Mouse (Mus musculus) hindbrain, embryonic 15.5 days (tissue): ENCODE results near the gene Rusc1. TPM values are rescaled to one million over a fixed set of nuclear protein-coding genes. Genes with fewer than 3 reads are reported as not detected.

ENCODE experiments used
- ATAC-seq: fragments of 200-750 bp; cut with Nextera tagmentation; 2 replicates; pipeline ENCODE4 v1.8.0; 2017; ENCODE audit warnings: low read depth, moderate number of reproducible peaks, moderate TSS enrichment; ENCODE audit not compliant: low FRiP score
- H3K27ac ChIP-seq: fragments of 300-500 bp; sonication (generic); replicated peaks from 2 replicates; pipeline ENCODE4 v1.5.1; 2015; ENCODE audit warnings: mild to moderate bottlenecking, inconsistent platforms
- H3K27me3 ChIP-seq: fragments of 300-500 bp; sonication (generic); 2 replicates; pipeline ENCODE4 v1.6.1; 2015; ENCODE audit warnings: control low read depth, inconsistent platforms
- H3K36me3 ChIP-seq: fragments of 300-500 bp; sonication (generic); 2 replicates; pipeline ENCODE4 v1.6.1; 2015; ENCODE audit warnings: control low read depth, inconsistent platforms
- H3K4me1 ChIP-seq: fragments of 300-500 bp; sonication (generic); replicated peaks from 2 replicates; pipeline ENCODE4 v1.6.1; 2015; ENCODE audit warnings: control low read depth, inconsistent platforms
- H3K4me2 ChIP-seq: fragments of 300-500 bp; sonication (generic); 2 replicates; pipeline ENCODE4 v1.6.1; 2015; ENCODE audit warnings: moderate library complexity, mild to moderate bottlenecking, inconsistent platforms
- H3K4me3 ChIP-seq: fragments of 300-500 bp; sonication (generic); 2 replicates; pipeline ENCODE4 v1.5.1; 2015; ENCODE audit warnings: mild to moderate bottlenecking, inconsistent platforms
- H3K9ac ChIP-seq: fragments of 300-500 bp; sonication (generic); 2 replicates; pipeline ENCODE4 v1.6.1; 2015; ENCODE audit warnings: inconsistent platforms
- H3K9me3 ChIP-seq: fragments of 300-500 bp; sonication (generic); 2 replicates; pipeline ENCODE4 v1.6.1; 2016; ENCODE audit warnings: control low read depth, inconsistent platforms
- WGBS: fragments of 180-500 bp; shearing (Covaris S2); methylation state at CpG from one replicate; pipeline ENCODE4 v1.1.7; 2015; 5-methylcytosine and 5-hydroxymethylcytosine counted together
- polyA plus RNA-seq: library from polyadenylated mRNA; unstranded; fragments of >200 nt; fragmentation: Nextera tagmentation; extraction: Ambion mirVana; gene quantifications from 2 replicates; pipeline ENCODE4 v1.2.1, GENCODE M21; 2015

The Rusc1 gene
- 111 and 120 TPM in 2 replicates for polyA plus RNA-seq

DNA sequence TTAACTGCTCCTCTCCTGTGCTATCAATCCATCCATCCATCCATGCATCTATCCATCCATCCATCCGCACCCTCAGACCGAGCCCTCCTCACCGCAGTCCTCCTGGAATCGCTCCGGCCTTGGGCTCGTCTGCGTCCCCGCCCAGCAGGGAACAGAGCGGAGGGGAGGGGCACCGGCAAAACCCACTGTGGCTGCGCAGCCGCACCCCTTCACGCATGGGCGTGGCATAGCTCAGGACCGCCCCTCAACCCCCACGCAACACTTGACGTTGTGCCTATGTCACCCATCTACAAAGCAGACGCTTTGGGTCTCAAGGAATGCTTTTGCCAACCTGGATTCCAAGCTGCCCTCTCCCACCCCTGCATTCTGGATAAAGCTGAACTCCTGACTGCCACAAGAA is at the start of gene Rusc1:
Gene Rusc1, minus strand, starts transcription at position 137 of the 400 bp plus-strand sequence.
- Histone ChIP-seq H3K4me2 (peak within 1 kb of the TSS; percentile 76), H3K36me3 (peaks cover 42% of the 10 kb centered on the region), H3K27me3 (no peaks in the 10 kb centered on the region), H3K9me3 (no peaks in the 10 kb centered on the region), H3K4me1 (peaks cover 44% of the 10 kb centered on the region), H3K9ac (peak within 1 kb of the TSS; percentile 87), H3K27ac (peak within 1 kb of the TSS; percentile 81), H3K4me3 (peak within 1 kb of the TSS; percentile 88)
- WGBS = 1% methylated on average over 18 of the region's 18 CpGs
- ATAC-seq = peak; percentile 89

DNA sequence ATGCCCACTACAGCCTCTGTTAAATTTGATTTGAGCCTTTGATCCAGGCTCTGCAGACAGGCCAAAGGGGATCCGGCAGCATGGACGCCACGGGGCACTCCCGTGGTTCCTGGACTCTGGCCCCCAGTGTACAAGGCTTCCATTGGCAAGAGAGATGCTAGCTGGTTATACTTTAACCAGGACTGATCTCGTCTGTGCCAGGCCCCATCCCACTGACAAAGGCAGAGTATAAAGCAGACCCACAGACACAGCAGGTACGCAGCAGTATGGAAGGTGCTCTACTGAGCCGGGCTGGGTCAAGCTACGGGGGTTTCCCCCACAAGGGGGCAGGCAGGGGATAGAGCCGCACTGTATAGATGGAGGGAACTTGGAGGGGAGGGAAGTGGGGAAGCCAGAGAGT is 43.3 kb upstream of the Rusc1 start:
- no peak for ATAC-seq
- no peak overlapping the region for H3K27ac ChIP-seq
- no peaks in the 10 kb centered on the region for H3K9me3 ChIP-seq
- H3K27me3 ChIP-seq = no peaks in the 10 kb centered on the region
- H3K36me3 ChIP-seq = no peaks in the 10 kb centered on the region
- WGBS = 33% methylated on average over 9 of the region's 9 CpGs
- H3K4me3 ChIP-seq = no peak overlapping the region
- no peak overlapping the region for H3K4me2 ChIP-seq
- H3K4me1 ChIP-seq = peaks cover 5% of the 10 kb centered on the region
- no peak overlapping the region for H3K9ac ChIP-seq

GRCm38 (mm10) chr3:89135958-89136357 is 42.8 kb upstream of the Rusc1 start, which contains the start of gene Pklr:
Pklr (plus strand) TSS chr3:89136142.
- H3K9me3 ChIP-seq = no peaks in the 10 kb centered on the region
- no peak for ATAC-seq
- H3K4me3 ChIP-seq = no peak within 1 kb of the TSS
- no peaks in the 10 kb centered on the region for H3K27me3 ChIP-seq
- H3K27ac ChIP-seq = no peak within 1 kb of the TSS
- no peak within 1 kb of the TSS for H3K9ac ChIP-seq
- no peak within 1 kb of the TSS for H3K4me2 ChIP-seq
- 60% methylated on average over 3 of the region's 3 CpGs for WGBS
- peaks cover 5% of the 10 kb centered on the region for H3K4me1 ChIP-seq
- no peaks in the 10 kb centered on the region for H3K36me3 ChIP-seq

- no peak overlapping the region for H3K27ac ChIP-seq
- peaks cover 5% of the 10 kb centered on the region for H3K4me1 ChIP-seq
- H3K36me3 ChIP-seq = no peaks in the 10 kb centered on the region
- no peak overlapping the region for H3K4me3 ChIP-seq
- H3K9ac ChIP-seq = no peak overlapping the region
- WGBS = 95% methylated on average over 1 of the region's 1 CpGs
- no peak for ATAC-seq
- H3K4me2 ChIP-seq = no peak overlapping the region
- H3K9me3 ChIP-seq = no peaks in the 10 kb centered on the region
- H3K27me3 ChIP-seq = no peaks in the 10 kb centered on the region
These were observed 40.6 kb upstream of the Rusc1 start for GRCm38 (mm10) chr3:89133752-89134151.

DNA sequence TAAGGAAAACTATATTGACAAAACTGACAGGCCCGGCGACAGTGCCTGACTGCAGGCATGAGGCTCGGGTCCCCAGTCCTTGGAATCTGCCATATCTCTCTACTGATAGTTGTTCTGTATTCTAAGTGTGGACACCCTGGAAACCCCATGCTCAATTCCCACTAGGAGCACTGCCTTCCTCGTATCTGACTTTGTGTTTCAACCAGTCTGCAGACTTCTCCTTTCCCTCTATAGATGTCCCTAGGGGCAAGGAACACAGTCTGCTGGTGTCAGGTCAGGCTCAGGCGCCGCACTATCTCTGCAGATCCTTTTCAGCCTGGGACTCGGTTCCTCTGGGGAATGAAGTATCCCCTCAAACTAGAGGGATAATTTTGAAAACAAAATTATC is 39.9 kb upstream of the Rusc1 start:
- ATAC-seq = no peak
- WGBS = 79% methylated on average over 7 of the region's 7 CpGs
- H3K4me2 ChIP-seq = no peak overlapping the region
- H3K4me3 ChIP-seq = no peak overlapping the region
- H3K4me1 ChIP-seq = peaks cover 5% of the 10 kb centered on the region
- H3K9me3 ChIP-seq = no peaks in the 10 kb centered on the region
- H3K9ac ChIP-seq = no peak overlapping the region
- no peaks in the 10 kb centered on the region for H3K27me3 ChIP-seq
- H3K27ac ChIP-seq = no peak overlapping the region
- H3K36me3 ChIP-seq = no peaks in the 10 kb centered on the region

DNA sequence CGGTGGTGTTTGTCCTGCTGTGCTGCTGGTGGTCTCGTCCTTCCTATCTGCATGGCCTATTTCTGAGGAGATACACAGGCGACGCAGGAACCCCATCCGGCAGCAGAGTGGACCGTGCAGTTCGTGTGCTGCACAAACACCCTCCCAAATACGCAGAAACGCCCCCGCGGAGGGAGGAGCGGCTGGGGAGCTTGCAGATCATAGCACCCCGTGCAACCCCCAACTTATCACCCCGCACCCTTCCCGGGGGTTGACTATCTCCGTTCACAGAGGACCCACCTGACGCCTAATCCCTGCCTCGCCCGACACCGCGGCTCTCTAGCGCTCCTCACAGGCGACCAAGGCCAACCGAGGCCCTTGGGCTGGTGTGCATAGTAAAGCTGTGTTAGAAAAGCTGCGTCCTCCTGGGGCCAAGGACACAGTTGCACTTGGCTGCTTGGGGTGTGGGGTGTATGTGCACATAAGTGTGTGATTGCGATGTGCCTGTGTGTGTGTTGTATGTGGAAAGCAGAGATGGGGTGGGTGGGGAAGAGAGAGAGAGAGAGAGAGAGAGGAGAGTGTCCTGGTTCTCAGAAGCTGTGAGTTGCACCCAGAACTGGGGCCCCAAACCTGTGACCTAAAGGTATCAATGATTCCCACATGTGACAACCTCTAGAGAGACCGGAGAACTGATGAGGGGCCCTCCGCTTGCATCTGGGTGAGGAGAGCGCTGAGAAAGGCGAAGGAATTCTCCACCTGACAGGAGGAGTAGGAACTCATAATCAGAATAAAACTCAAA is 39.4 kb upstream of the Rusc1 start:
- peak overlapping the region; percentile 71 for H3K4me2 ChIP-seq
- peak overlapping the region; percentile 48 for H3K9ac ChIP-seq
- H3K27ac ChIP-seq = no peak overlapping the region
- H3K27me3 ChIP-seq = no peaks in the 10 kb centered on the region
- H3K36me3 ChIP-seq = no peaks in the 10 kb centered on the region
- H3K4me1 ChIP-seq = peaks cover 5% of the 10 kb centered on the region
- ATAC-seq = peak; percentile 61
- peak overlapping the region; percentile 39 for H3K4me3 ChIP-seq
- H3K9me3 ChIP-seq = no peaks in the 10 kb centered on the region
- 17% methylated on average over 30 of the region's 30 CpGs for WGBS

DNA sequence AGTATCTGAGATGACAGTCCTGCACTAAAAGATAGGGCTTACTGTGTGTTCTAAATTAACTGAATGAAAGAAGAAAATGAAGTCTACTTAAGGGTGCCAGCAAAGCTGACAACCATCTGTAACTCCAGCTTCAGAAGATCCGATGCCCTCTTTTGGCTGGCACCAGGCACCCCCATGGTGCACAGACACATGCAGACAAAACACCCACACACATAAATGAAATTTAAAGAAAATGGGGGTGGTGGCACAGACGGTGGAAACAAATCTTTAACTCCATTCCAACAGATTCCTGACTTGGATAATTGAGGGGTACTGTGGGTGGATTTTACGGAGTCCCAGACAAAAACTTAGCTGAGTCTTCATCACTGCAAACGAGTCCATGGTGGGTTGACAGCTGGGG is 38.7 kb upstream of the Rusc1 start:
- H3K27me3 ChIP-seq = no peaks in the 10 kb centered on the region
- WGBS = 38% methylated on average over 4 of the region's 4 CpGs
- no peaks in the 10 kb centered on the region for H3K36me3 ChIP-seq
- H3K27ac ChIP-seq = no peak overlapping the region
- H3K9ac ChIP-seq = peak overlapping the region; percentile 48; the same call in 1 of the 2 replicates
- H3K9me3 ChIP-seq = no peaks in the 10 kb centered on the region
- H3K4me3 ChIP-seq = peak overlapping the region; percentile 39
- peak overlapping the region; percentile 71 for H3K4me2 ChIP-seq
- no peak for ATAC-seq
- H3K4me1 ChIP-seq = peaks cover 5% of the 10 kb centered on the region

DNA sequence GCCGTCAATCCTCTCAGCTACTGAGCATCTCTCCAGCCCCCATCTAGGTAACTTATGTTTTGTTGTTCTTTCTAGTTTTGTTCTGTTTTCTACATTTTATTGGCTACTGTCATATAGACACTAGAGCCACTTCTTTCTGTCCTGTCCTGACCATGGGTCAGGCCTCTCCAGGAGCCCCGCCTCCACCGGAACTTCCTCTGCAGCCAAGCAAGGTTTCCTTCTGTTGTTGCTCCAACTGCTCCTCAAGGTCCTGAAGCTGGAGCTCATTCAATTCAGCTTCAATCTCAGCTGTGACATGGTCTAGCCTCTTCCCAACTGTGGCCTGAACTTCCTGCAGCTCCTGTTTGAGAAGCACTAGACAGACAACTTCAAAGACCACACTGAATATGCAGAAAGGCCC is 36.8 kb upstream of the Rusc1 start:
- Histone ChIP-seq H3K9ac (no peak overlapping the region), H3K4me3 (no peak overlapping the region), H3K27me3 (no peaks in the 10 kb centered on the region), H3K4me2 (no peak overlapping the region), H3K4me1 (peaks cover 5% of the 10 kb centered on the region), H3K36me3 (no peaks in the 10 kb centered on the region), H3K9me3 (no peaks in the 10 kb centered on the region), H3K27ac (no peak overlapping the region)
- 95% methylated on average over 3 of the region's 3 CpGs for WGBS
- ATAC-seq = no peak

- no peak overlapping the region for H3K4me2 ChIP-seq
- H3K9me3 ChIP-seq = no peaks in the 10 kb centered on the region
- 91% methylated on average over 3 of the region's 3 CpGs for WGBS
- no peak overlapping the region for H3K27ac ChIP-seq
- no peaks in the 10 kb centered on the region for H3K4me1 ChIP-seq
- H3K9ac ChIP-seq = no peak overlapping the region
- no peak for ATAC-seq
- no peaks in the 10 kb centered on the region for H3K27me3 ChIP-seq
- H3K4me3 ChIP-seq = no peak overlapping the region
- H3K36me3 ChIP-seq = no peaks in the 10 kb centered on the region
These were observed 32.9 kb upstream of the Rusc1 start for GRCm38 (mm10) chr3:89125981-89126380.

DNA sequence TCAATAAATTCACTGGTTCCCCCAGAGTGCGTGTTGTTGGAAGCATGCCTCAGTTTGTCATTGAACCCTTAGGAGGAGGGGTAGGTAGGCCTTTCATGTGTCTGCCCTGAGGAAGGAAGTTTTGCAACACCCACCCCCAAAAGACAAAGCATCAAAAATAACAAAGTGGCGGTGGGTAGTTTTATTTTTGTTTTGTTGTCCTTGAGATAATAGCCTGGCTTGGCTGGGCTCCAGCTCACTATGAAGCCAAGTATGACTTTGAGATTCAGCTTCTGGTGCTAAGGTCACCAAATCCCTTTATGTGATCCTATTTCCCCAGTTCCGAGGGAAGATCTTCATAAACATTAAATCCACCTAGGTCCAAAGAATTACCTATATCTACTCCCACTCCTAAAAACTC is 31.1 kb upstream of the Rusc1 start:
- ATAC-seq = no peak
- Histone ChIP-seq H3K9ac (no peak overlapping the region), H3K4me2 (no peak overlapping the region), H3K4me1 (no peaks in the 10 kb centered on the region), H3K27me3 (no peaks in the 10 kb centered on the region), H3K36me3 (no peaks in the 10 kb centered on the region), H3K27ac (no peak overlapping the region), H3K9me3 (no peaks in the 10 kb centered on the region), H3K4me3 (no peak overlapping the region)
- 76% methylated on average over 3 of the region's 3 CpGs for WGBS

DNA sequence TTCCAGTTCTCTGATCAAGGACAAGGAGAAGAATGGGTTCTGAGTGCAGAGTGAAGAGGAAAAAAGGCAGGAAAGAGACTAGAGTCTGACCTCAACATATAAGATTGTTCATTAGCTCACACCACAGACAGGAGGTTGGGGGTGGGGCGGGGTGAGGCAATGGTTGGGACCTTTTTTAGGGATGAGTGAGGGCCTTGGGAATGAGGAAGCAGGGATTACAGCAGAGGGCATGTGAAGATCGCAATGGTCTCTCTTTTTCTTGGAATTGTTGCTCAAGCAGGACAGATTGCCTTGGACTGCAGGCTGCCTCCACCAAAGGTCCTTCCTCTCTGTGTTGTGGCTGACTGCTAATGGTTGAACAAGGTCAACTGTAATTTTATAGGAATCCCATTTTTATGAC is 30.2 kb upstream of the Rusc1 start:
- Histone ChIP-seq H3K9ac (no peak overlapping the region), H3K4me2 (no peak overlapping the region), H3K36me3 (no peaks in the 10 kb centered on the region), H3K4me1 (no peaks in the 10 kb centered on the region), H3K4me3 (no peak overlapping the region), H3K9me3 (no peaks in the 10 kb centered on the region), H3K27ac (no peak overlapping the region), H3K27me3 (no peaks in the 10 kb centered on the region)
- no peak for ATAC-seq
- 90% methylated on average over 2 of the region's 2 CpGs for WGBS

GRCm38 (mm10) chr3:89115522-89115921 is 22.4 kb upstream of the Rusc1 start:
- H3K9ac ChIP-seq = no peak overlapping the region
- H3K9me3 ChIP-seq = no peaks in the 10 kb centered on the region
- WGBS = 14% methylated on average over 2 of the region's 2 CpGs
- H3K4me2 ChIP-seq = no peak overlapping the region
- H3K36me3 ChIP-seq = no peaks in the 10 kb centered on the region
- no peak overlapping the region for H3K27ac ChIP-seq
- no peak overlapping the region for H3K4me3 ChIP-seq
- ATAC-seq = no peak
- no peaks in the 10 kb centered on the region for H3K4me1 ChIP-seq
- no peaks in the 10 kb centered on the region for H3K27me3 ChIP-seq

DNA sequence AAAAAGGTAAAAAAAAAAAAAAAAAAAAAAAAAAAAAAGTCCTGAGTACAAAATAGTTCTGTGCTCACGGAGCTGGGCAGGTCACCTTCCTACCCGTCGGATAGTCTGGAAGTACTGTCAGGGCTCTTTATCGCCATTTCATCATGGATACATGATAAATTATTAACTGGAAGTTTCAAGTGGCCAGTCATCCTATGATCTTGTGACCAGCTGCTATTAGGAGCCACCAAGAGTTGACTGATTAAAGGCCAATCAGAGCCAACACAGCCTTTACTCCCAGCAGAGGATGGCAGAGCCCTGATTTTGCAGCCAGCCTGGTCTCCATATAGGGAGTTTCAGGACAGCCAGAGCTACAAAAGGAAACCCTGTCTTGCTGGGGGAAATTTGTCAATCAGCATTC is 19.9 kb upstream of the Rusc1 start:
- no peak overlapping the region for H3K9ac ChIP-seq
- H3K4me3 ChIP-seq = no peak overlapping the region
- H3K27me3 ChIP-seq = no peaks in the 10 kb centered on the region
- H3K4me2 ChIP-seq = no peak overlapping the region
- no peaks in the 10 kb centered on the region for H3K9me3 ChIP-seq
- no peak overlapping the region for H3K27ac ChIP-seq
- 85% methylated on average over 4 of the region's 4 CpGs for WGBS
- no peaks in the 10 kb centered on the region for H3K36me3 ChIP-seq
- H3K4me1 ChIP-seq = no peaks in the 10 kb centered on the region
- no peak for ATAC-seq
